Mouse (Mus musculus): ENCODE data around the gene Lce1b.

DNA sequence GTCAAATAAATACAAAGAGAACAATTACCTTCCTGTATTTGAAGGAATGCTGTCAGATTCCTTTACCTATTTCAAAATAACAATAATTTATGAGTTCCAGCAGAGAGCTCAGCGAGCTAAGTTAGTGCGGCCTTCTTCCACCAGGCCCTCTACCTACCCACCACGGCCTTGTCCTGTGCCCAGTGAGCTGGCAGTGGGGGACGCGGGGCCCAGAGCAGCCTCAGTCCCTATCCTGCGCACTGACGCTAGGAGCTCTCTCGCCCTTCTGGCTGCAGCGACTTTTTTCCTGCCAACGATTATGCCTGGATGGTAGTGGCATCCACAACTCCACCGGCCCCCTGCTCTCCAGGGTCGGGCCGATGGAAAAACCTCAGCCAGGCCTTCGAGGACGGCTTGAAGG is 16.9 kb downstream of the Lce1b start:
- TF ChIP-seq CTCF (IDR thresholded peaks at IDR 0.05; ENCODE audit: low read depth) (no peak), EP300 (IDR thresholded peaks at IDR 0.05; ENCODE audit: low read depth) (no peak)

All from heart, postnatal 0 days (tissue).